Mouse (Mus musculus): ENCODE measurements around the gene Anks6.

DNA sequence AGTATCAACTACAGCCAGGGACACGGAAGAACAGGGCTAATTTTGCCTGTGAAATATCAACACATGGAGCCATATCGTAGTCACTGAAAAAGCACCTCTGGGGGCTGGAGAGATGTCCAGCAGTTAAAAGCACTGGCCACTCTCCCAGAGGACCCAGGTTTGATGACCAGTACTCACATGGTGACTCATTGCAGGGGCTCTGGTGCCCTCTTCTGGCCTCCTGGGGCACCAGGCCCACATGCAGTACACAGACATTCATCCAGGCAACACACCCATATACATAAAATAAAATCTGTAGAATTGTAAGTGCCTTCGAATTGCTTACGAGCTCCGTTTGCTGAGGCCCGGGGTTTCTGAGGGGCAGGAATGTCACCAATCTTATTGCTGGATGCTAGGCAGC lies 10.3 kb downstream of the Anks6 start:
- TF ChIP-seq POLR2AphosphoS2 (IDR thresholded peaks at IDR 0.05; ENCODE audit: insufficient read length, low read depth) (no peak), POLR2A (IDR thresholded peaks at IDR 0.05; ENCODE audit: insufficient read length, low read depth) (no peak), TCF12 (IDR thresholded peaks at IDR 0.05; ENCODE audit: insufficient read depth, poor library complexity, severe bottlenecking) (no peak), USF1 (IDR thresholded peaks at IDR 0.05; ENCODE audit: low read depth) (no peak), SRF (IDR thresholded peaks at IDR 0.05; ENCODE audit: control insufficient read depth, insufficient read length, low read depth) (no peak), MAX (IDR thresholded peaks at IDR 0.05; ENCODE audit: low read depth) (no peak), E2F4 (IDR thresholded peaks at IDR 0.05; ENCODE audit: insufficient read depth) (no peak), MYOG (IDR thresholded peaks at IDR 0.05; ENCODE audit: control insufficient read depth in 1 of 3, insufficient read depth in 1 of 3, insufficient read length in 2 of 3, low read depth in 2 of 3) (no peak), TCF3 (IDR thresholded peaks at IDR 0.05; ENCODE audit: insufficient read length, low read depth) (no peak), MYOD1 (IDR thresholded peaks at IDR 0.05; ENCODE audit: control insufficient read depth in 1 of 3, insufficient read length in 2 of 3, low read depth in 2 of 3) (no peak)

Measured in myocyte (in vitro differentiated cells).